Mouse (Mus musculus): ENCODE data around the gene Prn. TPM values are rescaled to one million over a fixed set of nuclear protein-coding genes. Genes with fewer than 3 reads are reported as not detected.

The Prn gene
- under 1 TPM; 0.09 to 0.37 TPM for total RNA-seq (2021)

- intact Hi-C loops (cut with DNase I): loop anchor here (5.0 kb wide), 1 partner anchor 63 kb away; no protein-coding TSS in a partner anchor
- DNase-seq (ENCODE audit: low spot score in 2 of 2): peak; percentile 89 to 93
These were observed at the start of gene Prn, which contains the start of gene Prnp for GRCm38 (mm10) chr2:131909683-131910572. Gene Prn, plus strand, starts transcription at chr2:131909957. Gene Prnp, plus strand, starts transcription at chr2:131909928.

DNA sequence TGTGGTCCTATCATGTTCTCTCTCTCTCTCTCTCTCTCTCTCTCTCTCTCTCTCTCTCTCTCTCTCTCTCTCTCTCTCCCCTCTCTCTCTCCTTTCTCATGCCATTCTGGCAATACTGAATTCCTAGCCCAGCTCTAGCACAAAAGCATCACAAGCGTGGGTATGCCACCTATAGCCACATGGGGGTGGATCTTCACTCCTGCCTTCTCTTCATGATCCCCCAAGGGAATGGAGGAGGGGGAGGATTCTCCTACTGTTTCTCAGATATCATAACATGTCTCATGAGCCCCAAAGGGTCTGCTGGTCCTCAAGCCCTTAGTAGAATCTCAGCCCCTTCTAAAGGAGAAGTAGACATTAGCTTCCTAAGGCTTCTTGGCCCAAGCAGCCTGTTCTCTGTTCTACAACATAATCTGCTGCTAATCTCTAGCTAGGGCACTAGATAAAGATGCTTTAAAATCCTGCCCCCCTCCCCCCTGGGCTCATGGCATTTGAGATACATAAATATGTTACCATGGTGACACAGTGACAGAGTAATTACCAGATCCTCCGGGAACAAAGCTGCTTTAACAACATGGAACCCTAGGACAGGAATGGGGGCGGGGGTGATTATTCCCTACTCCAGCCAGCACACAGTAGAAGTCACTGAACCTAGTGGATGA, 47.0 kb upstream of the Prn start:
- intact Hi-C loops (cut with DNase I): no loop called here
- DNase-seq (ENCODE audit: low spot score in 2 of 2): no peak

- DNase-seq (ENCODE audit: low spot score in 2 of 2): peak; percentile 33 to 74
These were observed 46.3 kb upstream of the Prn start for GRCm38 (mm10) chr2:131863472-131863871.

GRCm38 (mm10) chr2:131864262-131864796, 45.4 kb upstream of the Prn start:
- intact Hi-C loops (cut with DNase I): no loop called here
- DNase-seq (ENCODE audit: low spot score in 2 of 2): no peak

More at GRCm38 (mm10) chr2:131863472-131863871, 46.3 kb upstream of the Prn start:
- intact Hi-C loops (cut with DNase I): no loop called here

GRCm38 (mm10) chr2:131866676-131867075, 43.1 kb upstream of the Prn start:
- intact Hi-C loops (cut with DNase I): no loop called here
- no peak for DNase-seq (ENCODE audit: low spot score in 2 of 2)

DNA sequence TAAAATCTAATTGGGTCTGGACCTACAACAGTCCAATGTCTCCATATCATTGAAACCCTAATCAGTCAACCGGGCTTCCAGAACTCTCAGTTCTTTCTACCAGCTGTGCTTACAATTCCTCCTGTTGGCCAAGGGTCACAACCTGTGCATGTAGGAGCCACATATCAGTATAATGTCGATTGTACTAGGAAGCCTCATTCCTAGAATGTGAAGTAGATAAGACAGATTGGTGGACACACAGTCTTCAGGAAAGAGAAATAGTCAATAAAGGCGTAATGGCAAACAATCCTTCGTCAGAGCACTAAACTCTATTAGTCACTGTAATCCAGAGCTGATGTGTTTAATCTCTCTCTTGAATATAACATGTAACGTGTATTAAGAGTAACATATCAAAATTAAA, 40.8 kb upstream of the Prn start:
- intact Hi-C loops (cut with DNase I): no loop called here
- DNase-seq (ENCODE audit: low spot score in 2 of 2): no peak

DNA sequence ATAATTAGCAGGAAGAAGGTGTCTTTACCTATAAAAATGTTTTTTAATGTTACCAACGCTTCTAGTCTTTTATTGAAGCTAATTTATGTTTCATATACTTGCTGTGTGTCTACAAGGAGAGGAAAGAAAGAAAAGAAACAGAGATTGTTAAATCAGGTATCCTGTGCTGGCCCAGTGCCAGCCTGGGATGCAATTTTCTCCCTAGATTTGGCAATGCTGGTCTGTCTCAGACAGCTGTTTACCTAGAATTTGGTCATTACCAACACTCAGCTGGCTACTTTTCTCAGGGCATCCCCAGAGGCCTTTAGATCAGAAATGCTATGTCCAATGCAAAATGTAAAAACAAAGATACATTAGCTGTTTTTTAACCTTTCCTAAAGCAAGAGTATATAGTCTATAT, 36.4 kb upstream of the Prn start:
- DNase-seq (ENCODE audit: low spot score in 2 of 2): no peak

DNA sequence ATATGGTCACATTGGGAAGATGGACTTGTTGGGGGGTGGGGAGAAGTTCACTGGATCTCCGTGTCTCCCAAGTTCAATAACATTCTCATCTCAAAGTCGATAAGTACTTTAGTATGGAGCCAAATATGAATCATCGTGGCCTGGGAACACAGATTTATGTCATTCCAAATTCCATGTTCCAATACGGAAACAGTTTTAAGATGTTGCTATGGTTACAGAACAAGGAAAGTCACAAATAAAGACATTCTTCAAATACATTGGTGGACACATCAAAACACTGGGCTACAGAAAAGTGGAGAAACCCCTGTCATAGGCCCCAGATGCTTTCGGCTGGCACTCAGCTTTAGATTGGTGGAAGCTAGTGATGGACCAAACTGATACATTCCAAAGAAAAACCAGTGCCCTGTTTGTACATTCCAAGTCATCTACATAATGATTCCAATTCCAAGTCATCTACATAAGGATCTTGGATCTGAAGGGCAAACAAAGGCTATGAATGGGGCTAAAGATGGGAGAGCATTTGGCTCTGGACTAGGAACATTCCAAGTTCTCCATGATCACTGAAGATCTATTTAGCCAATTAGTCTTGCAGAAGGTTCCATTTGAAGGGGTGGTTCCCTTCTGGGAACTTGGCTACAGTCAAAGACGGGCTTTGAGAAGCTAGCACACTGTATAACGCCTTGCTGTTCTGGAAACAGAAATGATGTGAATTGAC, 33.0 kb upstream of the Prn start:
- peak in 1 of 2 experiments; percentile 22 for DNase-seq (ENCODE audit: low spot score in 2 of 2)
- intact Hi-C loops (cut with DNase I): no loop called here

More for the DNA sequence above, 36.4 kb upstream of the Prn start:
- intact Hi-C loops (cut with DNase I): no loop called here

GRCm38 (mm10) chr2:131881766-131882165, 28.0 kb upstream of the Prn start:
- intact Hi-C loops (cut with DNase I): no loop called here
- no peak for DNase-seq (ENCODE audit: low spot score in 2 of 2)

GRCm38 (mm10) chr2:131883136-131883535, 26.6 kb upstream of the Prn start:
- intact Hi-C loops (cut with DNase I): no loop called here
- peak; percentile 65 to 86 for DNase-seq (ENCODE audit: low spot score in 2 of 2)

DNA sequence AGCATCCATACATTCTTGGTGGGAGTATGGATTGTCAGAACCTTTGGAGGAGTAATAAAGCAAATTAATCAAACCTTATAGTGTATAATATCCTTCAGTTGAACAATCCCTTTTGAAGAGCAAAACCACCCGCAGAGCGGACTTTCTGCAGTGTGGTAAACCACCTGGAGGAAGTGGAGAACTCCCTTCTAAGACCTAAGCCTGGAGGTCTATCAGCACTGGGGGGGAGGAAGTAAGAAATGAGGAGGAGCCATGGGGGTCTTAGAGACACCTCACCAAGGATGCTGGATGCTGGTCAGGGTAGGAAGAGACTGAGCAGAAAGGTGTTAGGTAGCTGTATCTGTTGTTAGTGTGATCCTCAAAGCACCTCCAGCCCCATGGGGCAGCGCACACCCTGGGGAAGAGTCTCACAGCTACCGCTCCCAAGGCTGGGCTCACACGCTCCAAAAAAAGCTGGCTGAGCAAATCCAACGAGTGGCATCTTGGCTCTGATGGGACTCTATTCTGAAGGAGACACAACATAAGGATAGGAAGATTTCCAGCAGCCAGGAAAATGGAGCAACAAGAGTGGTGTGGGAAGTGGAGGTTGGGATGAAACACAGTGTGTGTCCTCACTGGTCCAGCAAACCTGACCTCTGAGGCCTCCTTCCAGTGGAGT, 23.1 kb upstream of the Prn start:
- intact Hi-C loops (cut with DNase I): no loop called here

GRCm38 (mm10) chr2:131888233-131888632, 21.5 kb upstream of the Prn start:
- intact Hi-C loops (cut with DNase I): no loop called here
- no peak for DNase-seq (ENCODE audit: low spot score in 2 of 2)

More for the DNA sequence above, 23.1 kb upstream of the Prn start:
- DNase-seq (ENCODE audit: low spot score in 2 of 2): peak in 1 of 2 experiments; percentile 28

GRCm38 (mm10) chr2:131892534-131892933, 17.2 kb upstream of the Prn start:
- no peak for DNase-seq (ENCODE audit: low spot score in 2 of 2)
- intact Hi-C loops (cut with DNase I): no loop called here

GRCm38 (mm10) chr2:131895106-131895505, 14.7 kb upstream of the Prn start:
- no peak for DNase-seq (ENCODE audit: low spot score in 2 of 2)
- intact Hi-C loops (cut with DNase I): no loop called here

GRCm38 (mm10) chr2:131896011-131896410, 13.7 kb upstream of the Prn start:
- intact Hi-C loops (cut with DNase I): no loop called here
- no peak for DNase-seq (ENCODE audit: low spot score in 2 of 2)

GRCm38 (mm10) chr2:131897336-131898109, 12.2 kb upstream of the Prn start:
- no peak for DNase-seq (ENCODE audit: low spot score in 2 of 2)
- intact Hi-C loops (cut with DNase I): no loop called here

DNA sequence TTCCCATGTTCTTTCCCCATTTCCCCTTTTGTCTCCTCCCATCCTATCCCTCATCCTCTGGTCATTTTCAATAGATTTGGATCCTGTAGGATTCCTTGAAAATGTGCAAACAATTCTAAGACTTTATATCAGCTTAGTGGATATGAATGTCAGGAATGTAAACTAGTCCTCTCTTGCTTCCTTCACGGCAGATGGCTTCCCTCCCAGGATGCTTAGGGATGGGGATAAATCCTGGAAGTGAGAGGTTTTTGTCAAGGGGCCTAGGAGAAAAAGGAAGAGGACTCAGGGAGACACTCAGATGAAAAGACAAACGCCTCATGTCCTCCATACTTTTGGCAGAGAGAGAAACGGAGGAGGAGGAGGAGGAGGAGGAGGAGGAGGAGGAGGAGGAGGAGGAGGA, 7.3 kb upstream of the Prn start:
- DNase-seq (ENCODE audit: low spot score in 2 of 2): no peak
- intact Hi-C loops (cut with DNase I): loop anchor here (5.0 kb wide), 1 partner anchor 50 kb away; no protein-coding TSS in a partner anchor

DNA sequence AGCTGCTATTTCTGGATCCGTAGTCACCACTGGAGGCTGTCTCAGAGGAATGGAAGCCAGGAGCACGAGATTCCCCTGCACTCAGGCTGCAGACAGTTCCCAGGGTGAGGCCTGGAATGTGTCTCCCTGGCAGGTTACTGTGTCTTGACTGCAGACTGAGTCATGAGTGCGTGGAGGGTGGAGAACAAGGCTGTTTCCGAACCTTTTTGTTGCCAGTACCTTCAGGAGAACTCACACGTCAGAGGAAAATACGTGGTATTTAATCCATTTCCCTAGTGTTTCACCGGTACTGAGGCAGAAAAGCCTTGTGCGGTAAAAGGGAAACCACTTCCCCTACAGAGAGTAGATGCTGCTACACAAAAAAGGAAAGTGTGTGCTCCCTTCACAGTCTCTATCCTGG, 6.9 kb upstream of the Prn start:
- intact Hi-C loops (cut with DNase I): loop anchor here (5.0 kb wide), 1 partner anchor 51 kb away; no protein-coding TSS in a partner anchor
- DNase-seq (ENCODE audit: low spot score in 2 of 2): peak in 1 of 2 experiments; percentile 59
